Mouse (Mus musculus): ENCODE results near the gene Nup93.

Gene Nup93

DNA sequence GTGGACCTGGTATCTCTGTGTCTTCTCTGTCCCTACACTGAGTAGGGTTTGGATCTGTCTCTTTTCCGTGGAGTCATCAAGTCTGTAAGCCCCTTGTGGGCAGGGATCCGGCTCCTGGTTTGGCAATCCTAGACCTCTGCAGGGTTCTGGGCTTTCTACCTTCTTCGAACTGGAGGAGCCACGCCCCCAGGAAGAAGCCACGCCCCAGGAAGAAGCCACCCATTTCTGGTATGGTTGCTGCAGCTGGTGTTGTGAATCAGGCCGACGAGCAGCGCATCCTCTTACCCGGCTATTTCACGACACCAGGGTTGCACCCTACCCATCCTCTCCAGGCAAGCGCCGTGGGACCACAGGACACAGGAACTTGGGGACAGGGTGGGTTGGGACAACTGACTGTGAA, 109.7 kb downstream of the Nup93 start:
- DNase-seq = no peak

DNA sequence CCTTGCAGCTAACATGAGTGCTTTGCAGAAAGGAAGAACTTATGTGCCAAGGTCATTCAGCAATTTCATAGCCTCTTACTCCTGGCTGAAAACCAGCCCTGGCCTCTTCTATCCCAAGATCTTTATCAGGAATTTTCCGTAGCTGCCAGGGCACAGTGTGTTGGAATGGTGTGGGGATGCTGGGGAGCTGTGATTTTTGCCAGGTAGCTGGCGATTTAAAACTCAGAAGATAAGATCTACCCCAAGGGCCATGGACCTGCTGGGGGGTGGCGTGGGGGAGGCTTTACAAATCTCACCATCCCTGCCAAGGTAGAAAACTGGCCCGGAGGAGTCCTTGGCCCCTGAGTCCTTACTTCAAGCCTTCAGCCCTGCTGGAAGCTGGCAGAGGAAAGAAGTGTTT, 111.7 kb downstream of the Nup93 start:
- DNase-seq = no peak

DNA sequence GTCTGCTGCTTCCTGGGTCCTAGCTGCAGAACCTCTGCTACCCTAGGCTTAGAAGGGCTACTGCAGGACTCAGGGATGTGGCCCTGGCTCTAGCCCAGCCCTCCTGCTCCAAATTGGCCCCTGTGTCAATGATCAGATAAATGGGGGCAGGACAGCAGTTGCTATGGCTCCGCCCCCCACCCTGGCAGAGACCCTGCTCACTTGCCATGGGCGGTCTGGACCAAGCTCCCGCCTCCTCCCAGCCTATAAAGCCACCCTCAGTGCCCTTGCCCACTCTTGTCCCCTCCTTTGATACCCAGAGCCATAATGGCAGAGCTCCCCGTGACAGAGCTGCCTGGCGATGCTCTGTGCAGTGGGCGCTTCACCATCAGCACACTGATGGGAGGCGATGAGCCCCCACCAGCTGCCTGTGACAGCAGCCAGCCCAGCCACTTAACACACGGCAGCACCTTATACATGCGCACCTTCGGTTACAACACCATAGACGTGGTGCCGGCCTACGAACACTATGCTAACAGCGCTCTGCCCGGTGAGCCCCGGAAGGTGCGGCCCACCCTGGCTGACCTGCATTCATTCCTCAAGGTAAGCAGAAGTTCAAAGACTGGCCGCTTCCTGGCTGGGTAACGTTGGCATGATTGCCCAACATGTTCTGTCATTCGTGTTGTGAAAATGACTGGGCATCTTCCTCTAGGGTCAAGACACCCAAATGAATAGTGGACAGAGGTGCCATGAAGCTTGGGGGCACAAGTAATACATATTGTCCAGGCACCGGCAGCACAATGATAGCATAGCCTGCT, 114.8 kb downstream of the Nup93 start, which contains the start of gene Slc12a3:
Gene Slc12a3, plus strand, starts transcription at position 270 of the 797 bp plus-strand sequence.
- no peak for DNase-seq

DNA sequence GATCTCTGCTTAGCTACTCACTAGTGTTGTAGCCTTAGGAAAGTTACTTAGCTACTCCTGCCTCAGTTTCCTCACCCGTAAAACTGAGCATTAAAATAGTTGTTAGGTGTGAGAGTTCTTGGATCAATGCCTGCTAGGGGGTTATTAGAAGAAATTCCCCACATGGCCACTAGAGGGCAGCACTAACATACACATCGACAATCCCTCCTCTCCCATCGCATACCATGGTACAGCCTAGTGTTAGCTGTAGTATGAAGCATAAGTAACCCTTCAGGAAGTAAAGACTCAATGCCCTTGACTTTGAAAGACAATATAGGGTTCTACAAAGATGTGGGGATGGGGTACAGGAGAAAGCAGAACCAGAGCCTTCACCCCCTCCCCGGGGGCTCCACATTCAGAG, 116.4 kb downstream of the Nup93 start:
- no peak for DNase-seq

DNA sequence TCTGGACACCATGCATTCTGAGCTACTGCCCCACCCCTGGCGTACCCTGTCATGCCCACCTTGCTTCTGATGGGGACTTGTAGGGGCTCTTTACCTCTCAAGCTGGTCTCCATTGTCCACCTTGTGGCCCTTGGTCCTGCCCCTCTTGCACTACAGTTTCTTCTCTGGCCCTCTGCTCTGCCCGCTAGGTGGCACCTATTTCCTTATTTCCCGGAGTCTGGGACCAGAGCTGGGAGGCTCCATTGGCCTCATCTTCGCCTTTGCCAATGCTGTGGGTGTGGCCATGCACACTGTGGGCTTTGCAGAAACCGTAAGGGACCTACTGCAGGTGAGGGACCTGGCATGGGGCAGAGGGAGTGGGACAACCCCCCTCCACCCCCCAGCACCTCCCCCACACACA, 119.0 kb downstream of the Nup93 start:
- DNase-seq = no peak

DNA sequence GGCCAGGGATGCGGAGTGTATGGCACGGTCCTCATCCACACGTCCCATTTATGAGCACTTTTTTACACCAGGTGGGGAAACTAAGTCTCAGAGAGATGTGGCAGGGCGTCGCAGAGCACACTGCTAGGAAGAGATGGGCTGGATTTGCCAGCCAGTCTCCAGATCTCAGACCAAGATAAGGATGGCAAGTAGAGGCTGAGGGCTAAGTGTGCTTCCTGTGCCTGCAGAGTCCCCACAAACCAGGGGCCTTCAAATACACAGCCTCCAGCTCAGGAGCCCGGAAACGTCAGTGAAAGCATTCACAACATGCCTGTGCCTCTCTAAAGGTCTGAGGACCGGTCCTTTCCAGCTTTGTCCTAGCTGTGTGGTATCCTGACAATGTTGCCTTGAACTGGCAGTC, 123.2 kb downstream of the Nup93 start:
- no peak for DNase-seq

DNA sequence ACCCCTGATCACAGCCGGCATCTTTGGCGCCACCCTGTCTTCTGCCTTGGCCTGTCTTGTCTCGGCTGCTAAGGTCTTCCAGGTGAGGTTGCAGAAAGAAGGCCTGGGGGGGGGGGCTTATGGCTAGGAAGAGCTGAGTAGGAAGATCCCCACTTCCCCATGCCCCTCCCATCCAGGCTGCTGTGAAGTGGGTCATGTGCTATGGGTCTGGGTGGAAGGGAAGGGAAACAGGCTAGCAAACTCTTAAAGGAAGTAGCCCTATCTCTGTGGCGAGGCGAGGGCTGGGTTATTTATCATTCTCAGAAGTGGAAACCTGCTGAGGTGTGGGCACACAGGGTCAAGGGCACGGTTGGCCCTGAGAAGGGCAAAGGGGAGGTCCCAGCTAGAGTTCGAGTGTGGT, 126.4 kb downstream of the Nup93 start:
- DNase-seq = no peak

DNA sequence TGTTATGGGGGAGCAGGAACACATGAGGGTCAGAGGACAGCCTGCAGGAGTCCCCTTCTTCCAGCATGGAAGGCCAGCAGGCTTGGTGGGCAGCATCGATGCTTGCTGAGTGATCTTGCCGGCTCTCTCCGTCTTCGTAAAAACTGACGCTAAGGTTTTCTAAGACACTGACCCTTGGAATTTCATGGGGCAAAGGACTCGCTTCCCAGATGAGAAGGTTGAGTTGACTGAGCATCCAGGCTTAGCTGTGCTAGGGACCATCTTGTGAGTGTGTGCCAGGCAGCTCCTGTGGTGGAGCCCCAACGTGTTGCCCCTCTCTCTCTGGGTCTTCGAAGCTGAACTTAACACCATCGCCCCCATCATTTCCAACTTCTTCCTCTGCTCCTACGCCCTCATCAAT, 128.3 kb downstream of the Nup93 start:
- no peak for DNase-seq

DNA sequence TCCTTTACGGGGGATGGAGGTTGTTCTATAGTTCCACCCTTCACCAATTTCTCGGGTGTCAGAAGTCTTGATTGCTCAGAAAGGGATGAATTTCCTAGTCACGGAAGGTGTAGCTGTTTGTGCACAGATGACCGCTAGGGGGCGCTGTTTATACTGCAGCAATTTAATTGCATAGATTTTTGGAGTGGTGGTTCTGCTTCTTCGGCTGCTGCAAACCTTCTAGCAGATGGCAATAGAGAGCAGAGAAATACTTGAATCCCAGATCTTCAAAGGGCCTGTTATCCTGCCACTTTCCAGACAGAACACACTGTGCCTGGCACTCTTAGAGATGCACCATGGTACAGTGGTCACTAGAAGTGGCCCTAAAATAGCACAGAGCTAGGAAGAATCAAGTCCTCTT, 128.9 kb downstream of the Nup93 start:
- peak; percentile 62 for DNase-seq

DNA sequence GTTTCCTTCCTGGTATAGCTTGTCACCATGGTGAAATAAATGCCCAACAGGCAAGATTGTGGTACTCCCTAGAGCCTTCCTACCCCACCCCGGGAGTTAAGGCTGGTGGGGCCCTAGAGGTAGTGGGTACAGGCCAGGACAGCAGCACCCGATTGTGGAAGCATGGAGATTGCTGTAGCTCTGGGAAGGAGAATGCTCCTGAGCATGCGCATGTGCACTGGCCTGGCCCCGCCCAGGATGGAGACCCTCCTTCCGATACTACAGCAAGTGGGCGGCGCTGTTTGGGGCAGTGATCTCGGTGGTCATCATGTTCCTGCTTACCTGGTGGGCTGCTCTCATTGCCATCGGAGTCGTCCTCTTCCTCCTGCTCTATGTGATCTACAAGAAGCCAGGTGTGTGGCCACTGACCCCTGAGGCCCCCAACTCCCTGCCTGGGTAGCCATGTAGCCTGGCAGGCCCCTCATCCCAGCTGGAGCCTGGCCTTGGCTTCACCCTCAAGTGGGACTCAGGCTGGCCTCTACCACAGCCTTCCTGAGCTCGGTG, 129.5 kb downstream of the Nup93 start:
- no peak for DNase-seq

DNA sequence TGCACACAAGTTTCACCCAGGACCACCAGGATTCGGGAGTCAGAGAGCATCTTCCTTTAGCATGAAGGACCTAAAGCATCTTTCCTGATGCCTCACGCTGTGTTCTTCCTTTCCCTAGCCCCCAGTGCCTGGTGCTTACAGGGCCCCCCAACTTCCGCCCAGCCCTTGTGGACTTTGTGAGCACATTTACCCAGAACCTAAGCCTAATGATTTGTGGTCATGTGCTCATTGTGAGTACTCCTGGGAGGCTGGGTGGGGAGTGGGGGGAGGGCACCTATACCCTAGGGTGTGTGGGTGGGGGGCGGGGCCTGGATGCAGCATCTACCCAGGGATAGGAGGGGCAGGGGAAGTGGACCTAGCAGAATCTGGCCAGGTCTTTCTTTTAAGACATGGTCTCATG, 131.3 kb downstream of the Nup93 start:
- no peak for DNase-seq

DNA sequence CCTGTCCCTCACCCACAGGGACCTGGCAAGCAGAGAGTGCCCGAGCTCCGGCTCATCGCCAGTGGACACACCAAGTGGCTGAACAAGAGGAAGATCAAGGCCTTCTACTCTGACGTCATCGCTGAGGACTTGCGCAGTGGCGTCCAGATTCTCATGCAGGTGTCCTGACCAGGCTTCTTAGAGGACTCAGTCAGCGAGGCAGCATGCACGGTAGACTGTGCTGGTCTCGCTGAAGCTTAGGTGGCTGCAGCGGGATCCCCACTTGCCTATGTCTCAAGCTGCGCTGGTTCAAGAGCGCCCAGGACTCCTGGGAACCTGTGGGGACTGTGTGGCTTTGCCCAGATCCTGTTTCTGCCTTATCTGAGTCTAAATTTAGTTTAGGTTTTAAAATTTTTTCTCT, 131.9 kb downstream of the Nup93 start:
- no peak for DNase-seq

DNA sequence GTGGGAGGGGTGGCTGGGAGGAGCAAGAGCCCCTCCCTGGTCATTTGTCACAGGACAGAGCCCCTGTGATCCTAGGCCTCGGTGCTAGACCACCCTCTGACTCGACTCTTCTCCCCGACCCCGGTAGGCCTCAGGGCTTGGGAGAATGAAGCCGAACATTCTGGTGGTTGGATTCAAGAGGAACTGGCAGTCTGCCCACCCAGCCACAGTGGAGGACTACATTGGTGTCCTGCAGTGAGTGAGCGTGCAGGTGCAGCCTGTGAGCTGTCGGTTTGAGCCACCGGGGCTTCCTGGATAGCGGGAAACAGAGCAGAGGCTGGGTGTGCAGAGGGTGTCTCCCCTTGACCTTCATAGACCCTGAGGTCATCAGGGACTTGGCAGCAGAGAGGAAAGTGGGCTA, 134.1 kb downstream of the Nup93 start:
- no peak for DNase-seq

DNA sequence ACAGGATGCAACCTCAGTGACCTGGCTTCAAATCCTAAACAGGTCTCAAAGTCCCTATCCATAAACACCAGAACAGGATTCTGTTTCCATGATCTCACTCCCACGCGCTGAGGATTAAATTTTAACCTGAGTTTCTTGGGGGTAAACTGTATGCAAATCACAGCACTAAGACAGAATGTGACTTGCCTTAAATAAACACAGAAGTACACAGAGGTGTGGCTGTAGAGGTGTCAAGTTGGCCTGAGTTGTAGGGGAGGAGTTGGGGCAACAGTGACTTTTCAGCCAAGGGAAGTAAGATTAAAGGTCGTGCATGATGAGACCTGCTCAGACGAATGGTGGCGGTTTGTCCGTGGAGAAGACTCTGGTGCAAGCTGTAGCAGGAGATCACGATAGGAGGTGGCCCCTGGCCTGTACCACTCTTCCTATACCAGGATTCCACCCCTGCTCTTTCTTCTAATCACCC, 139.7 kb downstream of the Nup93 start:
- DNase-seq = no peak

DNA sequence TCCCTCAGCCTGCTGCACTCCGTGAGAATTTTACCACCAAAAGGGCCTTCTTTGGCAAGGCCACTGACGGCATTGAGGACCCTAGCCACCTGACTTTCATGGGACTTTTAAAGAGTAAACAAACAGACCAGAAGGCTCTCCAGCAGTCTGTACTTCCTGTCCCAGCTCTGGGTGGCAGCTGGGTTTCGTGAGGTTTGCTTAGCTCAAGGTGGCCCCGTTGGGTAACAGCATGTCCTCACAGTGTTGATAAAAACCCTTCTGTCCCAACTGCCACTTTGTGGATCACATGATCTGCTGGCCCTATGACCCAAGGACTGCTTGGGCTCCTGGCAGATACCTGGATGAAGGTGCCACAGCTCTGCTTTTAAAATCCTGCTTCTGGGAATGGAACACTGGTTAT, 140.2 kb downstream of the Nup93 start:
- no peak for DNase-seq

DNA sequence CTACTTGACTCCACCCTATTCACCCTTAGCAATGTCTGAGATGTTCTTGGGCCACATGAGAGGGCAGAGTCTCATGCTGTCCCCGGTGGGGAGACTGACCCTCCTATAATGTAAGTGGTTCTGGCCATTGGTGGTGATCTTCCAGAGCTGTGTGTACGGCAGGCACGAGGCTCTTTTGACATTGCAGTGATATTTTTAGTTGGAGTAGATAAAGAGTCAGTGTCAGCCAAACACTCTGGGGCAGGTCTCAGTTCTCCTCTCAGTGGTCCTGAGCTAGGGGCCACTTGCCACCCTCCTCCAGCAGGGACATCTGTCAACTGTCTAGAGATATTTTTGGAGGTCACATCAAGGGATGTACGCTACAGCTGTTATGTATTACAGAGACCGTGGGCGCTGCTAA, 142.9 kb downstream of the Nup93 start:
- no peak for DNase-seq

DNA sequence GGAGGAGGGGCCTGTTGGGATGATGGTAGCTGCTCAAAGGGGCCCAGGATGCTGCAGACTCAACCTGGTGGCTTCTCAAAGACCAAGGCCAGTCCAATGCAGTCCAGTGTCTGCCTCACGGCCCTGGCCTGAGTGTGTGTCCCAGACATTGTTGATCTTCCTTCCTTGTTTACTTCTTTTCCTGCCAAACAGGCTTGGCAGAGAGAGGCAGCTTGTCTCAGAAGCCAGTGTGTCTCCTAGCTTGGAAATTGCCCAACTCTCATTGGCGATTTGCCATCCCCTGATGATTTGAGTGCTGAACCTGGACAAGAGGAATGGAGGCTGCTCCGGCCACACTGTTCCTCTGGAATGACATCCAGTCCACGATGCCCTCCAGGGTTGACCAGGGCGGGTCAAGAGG, 144.2 kb downstream of the Nup93 start:
- peak; percentile 77 for DNase-seq

DNA sequence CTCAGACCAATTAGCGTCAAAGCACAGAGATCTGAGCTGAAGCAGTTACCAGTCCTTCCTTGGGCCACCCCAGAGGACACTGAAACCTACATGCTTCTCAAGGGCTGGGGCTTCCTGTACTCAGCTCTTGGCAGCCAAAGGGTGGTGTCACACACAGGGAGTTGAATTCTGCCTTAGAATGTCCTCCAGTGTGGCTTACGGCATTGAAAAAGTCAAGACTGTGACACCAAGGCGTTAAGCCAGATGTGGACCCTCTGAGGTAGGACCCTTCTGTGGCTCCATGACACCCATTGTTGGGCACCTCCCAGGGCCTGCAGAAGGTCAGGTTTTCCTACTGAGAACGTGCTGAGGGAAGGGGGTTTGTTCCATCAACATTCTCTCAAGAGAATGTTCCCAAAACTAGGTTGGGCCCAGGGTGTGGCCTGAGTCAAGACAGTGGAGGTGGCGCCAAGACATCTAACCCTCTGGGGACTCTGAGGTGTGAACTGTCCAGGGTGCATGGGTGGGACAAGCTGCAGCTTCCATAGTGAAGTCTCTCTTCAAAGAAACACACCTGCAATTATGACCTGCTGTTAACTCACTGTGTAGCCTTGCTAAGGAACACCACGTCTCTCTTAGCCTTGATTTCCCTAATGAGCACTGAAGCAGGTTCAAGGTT, 147.5 kb downstream of the Nup93 start:
- DNase-seq = no peak

DNA sequence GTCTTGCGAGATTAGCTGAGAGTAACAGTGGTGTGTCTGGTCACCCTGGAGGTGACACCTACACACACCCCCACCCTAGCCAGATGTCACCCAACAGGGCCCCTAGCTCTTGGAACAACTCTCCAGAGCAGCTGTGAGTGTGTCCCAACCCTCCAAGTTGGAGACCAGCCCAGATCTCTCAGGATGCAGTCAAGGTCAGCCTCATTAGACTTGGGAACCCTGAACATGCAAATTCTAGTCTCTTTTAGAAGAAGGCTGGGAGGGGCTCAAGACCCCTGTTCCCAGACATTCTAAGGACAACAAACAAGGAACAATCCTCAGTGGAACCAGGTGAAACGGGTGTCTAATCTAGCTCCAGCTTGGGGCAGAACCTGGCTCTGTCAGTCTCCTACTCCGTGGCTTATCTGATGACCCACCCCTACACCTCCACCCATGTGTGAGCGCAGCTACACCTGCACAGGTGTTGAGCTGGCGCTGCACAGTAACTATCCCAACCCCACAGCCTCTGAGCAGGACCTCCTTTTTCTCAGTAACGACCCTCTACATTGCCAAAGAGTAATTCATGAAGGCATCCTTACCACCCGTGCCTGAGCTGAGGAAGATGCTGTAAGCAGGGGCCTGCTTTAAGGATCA, 148.4 kb downstream of the Nup93 start:
- no peak for DNase-seq

DNA sequence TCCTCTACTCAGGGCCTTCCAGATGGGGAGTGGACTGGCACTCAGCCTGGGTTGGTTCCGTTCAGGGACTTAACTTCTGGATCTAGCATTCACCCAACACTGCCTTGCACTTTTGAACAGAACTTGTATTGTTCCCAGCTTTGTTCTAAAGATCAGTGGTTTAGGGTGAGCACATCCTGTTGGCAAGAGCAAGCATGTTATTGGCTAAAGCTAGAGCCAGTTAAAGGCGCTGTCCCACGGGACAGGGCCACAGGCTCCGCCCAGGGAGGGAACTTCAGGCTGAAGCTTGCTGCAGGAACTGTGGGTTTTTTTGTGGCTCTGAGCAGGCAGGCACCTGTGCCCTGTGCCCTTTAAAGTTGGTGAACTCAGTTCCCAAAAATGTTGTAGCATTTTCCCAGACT, 148.9 kb downstream of the Nup93 start:
- DNase-seq = no peak

DNA sequence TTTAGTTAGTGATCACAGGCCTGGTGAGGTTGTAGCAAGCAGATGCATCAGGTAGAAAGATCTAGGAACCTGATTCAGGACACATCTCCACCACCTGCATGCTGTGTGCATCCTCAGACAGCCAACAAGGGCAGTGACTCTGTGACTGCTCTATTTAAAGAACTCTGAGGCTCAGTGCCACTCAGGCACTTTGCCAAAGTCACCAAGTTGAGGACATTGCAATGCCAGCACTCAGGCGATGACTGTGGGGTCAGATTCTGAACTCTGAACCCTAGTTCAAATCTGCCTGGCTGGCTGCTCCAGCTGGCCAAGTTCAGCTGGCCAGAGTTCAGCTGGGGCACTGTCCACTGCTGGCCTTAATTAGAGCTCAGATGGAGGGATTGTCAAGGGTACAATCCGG, 149.5 kb downstream of the Nup93 start:
- DNase-seq = no peak

DNA sequence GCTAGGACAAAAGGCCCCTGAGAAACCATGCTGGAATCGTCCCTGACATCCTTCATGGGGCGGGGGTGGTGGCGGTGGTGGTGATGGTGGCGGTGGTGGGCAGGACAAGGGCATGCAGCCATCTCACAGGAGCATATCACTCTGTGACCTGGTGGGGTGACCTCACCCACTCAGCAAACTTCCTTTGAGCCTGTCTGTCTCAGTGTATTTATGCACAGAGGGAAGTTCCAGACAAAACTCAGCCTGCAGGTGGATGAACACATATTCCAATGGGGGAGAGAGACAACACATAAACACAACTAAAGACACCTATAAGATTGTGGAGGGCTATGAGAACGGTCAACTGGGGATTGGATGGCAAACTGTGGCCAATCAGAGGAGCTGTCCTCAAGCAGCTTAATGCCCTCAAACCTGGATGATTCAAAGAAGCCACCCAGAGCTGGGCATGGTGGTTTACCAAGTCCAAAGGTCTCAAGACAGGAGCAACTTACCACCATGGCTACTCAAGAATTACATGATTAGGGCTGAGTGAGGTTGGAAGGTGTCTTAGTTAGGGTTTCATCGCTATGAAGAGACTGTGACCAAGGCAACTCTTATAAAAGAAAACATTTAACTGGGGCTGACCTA, 150.4 kb downstream of the Nup93 start:
- no peak for DNase-seq

DNA sequence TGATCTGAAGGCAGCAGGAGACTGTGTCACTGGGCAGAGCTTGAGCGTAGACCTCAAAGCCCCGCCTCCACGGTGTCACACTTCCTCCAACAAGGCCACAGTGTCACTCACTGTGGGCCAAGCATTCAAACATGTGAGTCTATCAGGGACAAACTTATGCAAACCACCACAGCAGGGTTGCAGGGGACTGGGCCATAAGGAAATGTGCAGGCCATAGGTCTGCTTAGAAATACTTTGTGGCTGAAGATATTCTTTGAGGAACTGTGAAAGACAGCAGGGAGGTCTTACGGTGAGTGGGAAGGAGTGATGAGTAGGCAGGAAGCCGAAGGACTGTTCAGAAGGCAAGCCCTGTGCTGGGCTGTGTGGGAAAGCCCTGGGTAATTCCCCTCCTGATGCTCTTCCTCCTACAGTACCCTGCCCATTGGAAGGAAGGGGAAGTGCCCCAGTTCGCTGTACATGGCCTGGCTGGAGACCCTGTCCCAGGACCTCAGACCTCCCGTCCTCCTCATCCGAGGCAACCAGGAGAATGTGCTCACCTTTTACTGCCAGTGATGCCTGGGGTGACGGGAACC, 151.1 kb downstream of the Nup93 start:
- no peak for DNase-seq
